Mouse (Mus musculus) frontal cortex, postnatal 14 days (tissue): ENCODE measurements around the gene Map9.
"Not testable (repeated sequence)": the region's sequence is repeated elsewhere in the genome, so short reads cannot be mapped to it uniquely, and the experiment has no call there.

Experiments used
- DNase-seq, 2 experiments: peaks; one replicate each; pipeline ENCODE4 v3.0.0; 2022; ENCODE audit warnings: low spot score in 2 of 2

The Map9 gene

GRCm38 (mm10) chr3:82412397-82412796, 54.6 kb downstream of the Map9 start:
- DNase-seq: no peak

- no peak for DNase-seq
These were observed 60.1 kb downstream of the Map9 start for GRCm38 (mm10) chr3:82417958-82418357.

GRCm38 (mm10) chr3:82435351-82435750, 77.5 kb downstream of the Map9 start:
- no peak for DNase-seq

- DNase-seq: no peak
These were observed 83.1 kb downstream of the Map9 start for GRCm38 (mm10) chr3:82440976-82441375.

- DNase-seq: not testable (repeated sequence)
These were observed 83.8 kb downstream of the Map9 start for GRCm38 (mm10) chr3:82441601-82442000.
